Mouse (Mus musculus): ENCODE measurements around the gene Mnat1. TPM values are rescaled to one million over a fixed set of nuclear protein-coding genes. Genes with fewer than 3 reads are reported as not detected.

Mnat1 gene
- polyA plus RNA-seq, 1 experiment = 4.4 TPM

- no peaks in the 10 kb centered on the region for H3K4me1 ChIP-seq (ENCODE audit: control insufficient read depth, insufficient read depth, low read length)
- no peaks in the 10 kb centered on the region for H3K36me3 ChIP-seq (ENCODE audit: control insufficient read depth, insufficient read depth, low read length)
- TF ChIP-seq CTCF (IDR thresholded peaks at IDR 0.05; ENCODE audit: control insufficient read depth, insufficient read depth, insufficient replicate concordance, low read depth, low read length) (no peak), POLR2A (IDR thresholded peaks at IDR 0.05; ENCODE audit: control insufficient read depth, low read depth, low read length) (no peak)
- H3K27me3 ChIP-seq (ENCODE audit: control insufficient read depth, insufficient read depth, low read length) = no peaks in the 10 kb centered on the region
- no peak overlapping the region for H3K27ac ChIP-seq (ENCODE audit: control insufficient read depth, insufficient read depth, low read depth, low read length)
- H3K4me3 ChIP-seq (ENCODE audit: control insufficient read depth, low read depth, low read length) = no peak overlapping the region
These were observed 86.9 kb downstream of the Mnat1 start for GRCm38 (mm10) chr12:73210454-73210853.

- Histone ChIP-seq H3K27me3 (ENCODE audit: control insufficient read depth, insufficient read depth, low read length) (no peaks in the 10 kb centered on the region), H3K27ac (ENCODE audit: control insufficient read depth, insufficient read depth, low read depth, low read length) (no peak overlapping the region), H3K4me3 (ENCODE audit: control insufficient read depth, low read depth, low read length) (no peak overlapping the region), H3K4me1 (ENCODE audit: control insufficient read depth, insufficient read depth, low read length) (no peaks in the 10 kb centered on the region), H3K36me3 (ENCODE audit: control insufficient read depth, insufficient read depth, low read length) (no peaks in the 10 kb centered on the region)
- no peak for TF ChIP-seq CTCF (IDR thresholded peaks at IDR 0.05; ENCODE audit: control insufficient read depth, insufficient read depth, insufficient replicate concordance, low read depth, low read length)
- TF ChIP-seq POLR2A (IDR thresholded peaks at IDR 0.05; ENCODE audit: control insufficient read depth, low read depth, low read length) = no peak
These were observed 92.3 kb downstream of the Mnat1 start for GRCm38 (mm10) chr12:73215773-73216172.

DNA sequence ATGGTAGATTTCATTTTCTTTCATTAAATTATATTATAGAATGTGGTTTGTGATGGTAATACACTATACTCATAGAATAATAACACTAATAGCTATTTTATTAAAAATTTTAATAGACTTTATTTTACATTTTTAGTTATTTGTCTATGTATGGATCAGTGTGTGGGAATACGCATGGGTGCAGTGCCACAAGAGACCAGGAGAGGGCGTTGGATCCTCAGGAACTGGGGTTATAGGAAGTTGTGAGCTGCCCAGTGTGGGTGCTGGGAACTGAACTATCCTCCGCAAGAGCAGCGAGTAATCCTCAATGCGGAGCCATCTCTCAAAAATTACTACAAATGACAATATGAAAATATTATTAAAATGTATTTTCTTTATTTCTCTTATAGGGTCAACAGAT lies 95.1 kb downstream of the Mnat1 start:
- Histone ChIP-seq H3K27ac (ENCODE audit: control insufficient read depth, insufficient read depth, low read depth, low read length) (no peak overlapping the region), H3K27me3 (ENCODE audit: control insufficient read depth, insufficient read depth, low read length) (no peaks in the 10 kb centered on the region), H3K36me3 (ENCODE audit: control insufficient read depth, insufficient read depth, low read length) (no peaks in the 10 kb centered on the region), H3K4me1 (ENCODE audit: control insufficient read depth, insufficient read depth, low read length) (no peaks in the 10 kb centered on the region), H3K4me3 (ENCODE audit: control insufficient read depth, low read depth, low read length) (no peak overlapping the region)
- TF ChIP-seq POLR2A (IDR thresholded peaks at IDR 0.05; ENCODE audit: control insufficient read depth, low read depth, low read length) = no peak
- no peak for TF ChIP-seq CTCF (IDR thresholded peaks at IDR 0.05; ENCODE audit: control insufficient read depth, insufficient read depth, insufficient replicate concordance, low read depth, low read length)

DNA sequence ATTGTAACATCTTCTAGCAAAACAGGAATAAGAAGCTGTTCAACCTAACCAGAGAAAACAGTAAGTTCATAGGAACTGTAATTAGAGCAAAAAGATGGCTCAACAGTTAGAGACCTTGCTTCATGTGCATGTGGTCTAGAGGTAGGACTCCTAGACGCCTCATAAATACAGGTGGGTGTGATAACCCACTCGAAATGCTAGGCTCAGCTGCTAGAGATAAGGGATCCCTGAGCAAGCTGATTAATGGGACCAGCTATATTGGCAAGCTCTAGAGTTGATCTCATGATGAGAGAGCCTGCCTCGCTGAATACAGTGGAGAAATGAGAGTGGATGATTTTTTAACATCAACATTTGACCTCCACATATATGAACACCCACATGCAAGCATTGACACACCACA lies 97.7 kb downstream of the Mnat1 start:
- no peaks in the 10 kb centered on the region for H3K4me1 ChIP-seq (ENCODE audit: control insufficient read depth, insufficient read depth, low read length)
- TF ChIP-seq POLR2A (IDR thresholded peaks at IDR 0.05; ENCODE audit: control insufficient read depth, low read depth, low read length) (no peak), CTCF (IDR thresholded peaks at IDR 0.05; ENCODE audit: control insufficient read depth, insufficient read depth, insufficient replicate concordance, low read depth, low read length) (no peak)
- H3K4me3 ChIP-seq (ENCODE audit: control insufficient read depth, low read depth, low read length) = no peak overlapping the region
- no peaks in the 10 kb centered on the region for H3K36me3 ChIP-seq (ENCODE audit: control insufficient read depth, insufficient read depth, low read length)
- no peaks in the 10 kb centered on the region for H3K27me3 ChIP-seq (ENCODE audit: control insufficient read depth, insufficient read depth, low read length)
- no peak overlapping the region for H3K27ac ChIP-seq (ENCODE audit: control insufficient read depth, insufficient read depth, low read depth, low read length)

DNA sequence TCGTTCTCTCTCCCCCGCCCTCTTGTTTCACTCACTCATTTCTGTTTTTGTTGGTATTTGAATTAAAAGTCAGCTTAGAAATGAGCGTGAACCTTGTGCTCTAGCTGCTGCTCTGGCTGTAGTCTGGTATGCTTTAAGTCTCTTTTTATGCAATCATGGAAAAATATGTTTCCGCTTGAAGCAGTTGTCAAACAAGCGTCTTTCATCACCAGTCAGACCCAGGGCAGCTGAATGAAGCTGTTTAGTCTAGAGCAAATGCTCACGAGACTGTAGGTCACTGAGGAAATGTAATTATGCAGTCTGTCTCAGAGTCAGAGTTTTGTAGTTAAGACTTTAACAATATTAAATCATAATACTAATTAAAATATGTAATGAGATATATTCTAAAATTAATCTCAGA lies 100.4 kb downstream of the Mnat1 start:
- no peak overlapping the region for H3K27ac ChIP-seq (ENCODE audit: control insufficient read depth, insufficient read depth, low read depth, low read length)
- no peaks in the 10 kb centered on the region for H3K4me1 ChIP-seq (ENCODE audit: control insufficient read depth, insufficient read depth, low read length)
- H3K27me3 ChIP-seq (ENCODE audit: control insufficient read depth, insufficient read depth, low read length) = no peaks in the 10 kb centered on the region
- no peak overlapping the region for H3K4me3 ChIP-seq (ENCODE audit: control insufficient read depth, low read depth, low read length)
- TF ChIP-seq POLR2A (IDR thresholded peaks at IDR 0.05; ENCODE audit: control insufficient read depth, low read depth, low read length) = no peak
- no peak for TF ChIP-seq CTCF (IDR thresholded peaks at IDR 0.05; ENCODE audit: control insufficient read depth, insufficient read depth, insufficient replicate concordance, low read depth, low read length)
- H3K36me3 ChIP-seq (ENCODE audit: control insufficient read depth, insufficient read depth, low read length) = no peaks in the 10 kb centered on the region

- H3K4me3 ChIP-seq (ENCODE audit: control insufficient read depth, low read depth, low read length) = no peak overlapping the region
- no peaks in the 10 kb centered on the region for H3K4me1 ChIP-seq (ENCODE audit: control insufficient read depth, insufficient read depth, low read length)
- H3K27me3 ChIP-seq (ENCODE audit: control insufficient read depth, insufficient read depth, low read length) = no peaks in the 10 kb centered on the region
- no peak overlapping the region for H3K27ac ChIP-seq (ENCODE audit: control insufficient read depth, insufficient read depth, low read depth, low read length)
- no peaks in the 10 kb centered on the region for H3K36me3 ChIP-seq (ENCODE audit: control insufficient read depth, insufficient read depth, low read length)
- TF ChIP-seq CTCF (IDR thresholded peaks at IDR 0.05; ENCODE audit: control insufficient read depth, insufficient read depth, insufficient replicate concordance, low read depth, low read length) = no peak
- TF ChIP-seq POLR2A (IDR thresholded peaks at IDR 0.05; ENCODE audit: control insufficient read depth, low read depth, low read length) = no peak
These were observed 104.9 kb downstream of the Mnat1 start for GRCm38 (mm10) chr12:73228427-73228826.

- no peak overlapping the region for H3K4me3 ChIP-seq (ENCODE audit: control insufficient read depth, low read depth, low read length)
- TF ChIP-seq POLR2A (IDR thresholded peaks at IDR 0.05; ENCODE audit: control insufficient read depth, low read depth, low read length) (no peak), CTCF (IDR thresholded peaks at IDR 0.05; ENCODE audit: control insufficient read depth, insufficient read depth, insufficient replicate concordance, low read depth, low read length) (no peak)
These were observed 106.7 kb downstream of the Mnat1 start for GRCm38 (mm10) chr12:73230196-73230595.

GRCm38 (mm10) chr12:73231552-73231951 lies 108.0 kb downstream of the Mnat1 start:
- Histone ChIP-seq H3K36me3 (ENCODE audit: control insufficient read depth, insufficient read depth, low read length) (no peaks in the 10 kb centered on the region), H3K4me1 (ENCODE audit: control insufficient read depth, insufficient read depth, low read length) (no peaks in the 10 kb centered on the region), H3K27me3 (ENCODE audit: control insufficient read depth, insufficient read depth, low read length) (no peaks in the 10 kb centered on the region), H3K27ac (ENCODE audit: control insufficient read depth, insufficient read depth, low read depth, low read length) (no peak overlapping the region), H3K4me3 (ENCODE audit: control insufficient read depth, low read depth, low read length) (no peak overlapping the region)
- TF ChIP-seq POLR2A (IDR thresholded peaks at IDR 0.05; ENCODE audit: control insufficient read depth, low read depth, low read length) (no peak), CTCF (IDR thresholded peaks at IDR 0.05; ENCODE audit: control insufficient read depth, insufficient read depth, insufficient replicate concordance, low read depth, low read length) (no peak)

More at GRCm38 (mm10) chr12:73230196-73230595, 106.7 kb downstream of the Mnat1 start:
- H3K4me1 ChIP-seq (ENCODE audit: control insufficient read depth, insufficient read depth, low read length) = no peaks in the 10 kb centered on the region
- no peak overlapping the region for H3K27ac ChIP-seq (ENCODE audit: control insufficient read depth, insufficient read depth, low read depth, low read length)
- H3K36me3 ChIP-seq (ENCODE audit: control insufficient read depth, insufficient read depth, low read length) = no peaks in the 10 kb centered on the region
- no peaks in the 10 kb centered on the region for H3K27me3 ChIP-seq (ENCODE audit: control insufficient read depth, insufficient read depth, low read length)
